Mouse (Mus musculus) midbrain, embryonic 16.5 days (tissue): Measurements from ENCODE around the gene Pitpnm2. TPM values are rescaled to one million over a fixed set of nuclear protein-coding genes. Genes with fewer than 3 reads are reported as not detected.

Experiments
- ATAC-seq: fragments of 200-750 bp; cut with Nextera tagmentation; 2 replicates; pipeline ENCODE4 v1.8.0; 2017; ENCODE audit warnings: moderate TSS enrichment
- H3K27ac ChIP-seq: fragments of 300-500 bp; sonication (generic); 2 replicates; pipeline ENCODE4 v1.5.1; 2014; ENCODE audit warnings: mild to moderate bottlenecking, low read length, mixed read lengths
- H3K27me3 ChIP-seq: fragments of 300-500 bp; sonication (generic); 2 replicates; pipeline ENCODE4 v1.6.1; 2014; ENCODE audit warnings: low read depth, low read length, mixed read lengths; ENCODE audit not compliant: control insufficient read depth, insufficient read depth
- H3K36me3 ChIP-seq: fragments of 300-500 bp; sonication (generic); 2 replicates; pipeline ENCODE4 v1.6.1; 2014; ENCODE audit warnings: mild to moderate bottlenecking, low read length, moderate library complexity, mixed read lengths; ENCODE audit not compliant: control insufficient read depth, insufficient read depth
- H3K4me1 ChIP-seq: fragments of 300-500 bp; sonication (generic); 2 replicates; pipeline ENCODE4 v1.6.1; 2014; ENCODE audit warnings: mild to moderate bottlenecking, low read length, mixed read lengths; ENCODE audit not compliant: control insufficient read depth, insufficient read depth
- H3K4me2 ChIP-seq: fragments of 300-500 bp; sonication (generic); 2 replicates; pipeline ENCODE4 v1.6.1; 2014; ENCODE audit warnings: mild to moderate bottlenecking, low read length, mixed read lengths
- H3K4me3 ChIP-seq: fragments of 300-500 bp; sonication (generic); 2 replicates; pipeline ENCODE4 v1.5.1; 2014; ENCODE audit warnings: low read depth, mild to moderate bottlenecking, low read length, moderate library complexity, mixed read lengths
- H3K9ac ChIP-seq: fragments of 300-500 bp; sonication (generic); 2 replicates; pipeline ENCODE4 v1.6.1; 2014; ENCODE audit warnings: low read depth, low read length, mixed read lengths
- H3K9me3 ChIP-seq: fragments of 300-500 bp; sonication (generic); replicated peaks from 2 replicates; pipeline ENCODE4 v1.6.1; 2014; ENCODE audit warnings: mild to moderate bottlenecking, low read length, mixed read lengths; ENCODE audit not compliant: control insufficient read depth, poor library complexity, severe bottlenecking
- WGBS: fragments of 180-500 bp; shearing (Covaris S2); extraction: QIAGEN DNeasy Blood & Tissue Kit; methylation state at CpG from one replicate; pipeline ENCODE4 v1.1.7; 2014; 5-methylcytosine and 5-hydroxymethylcytosine counted together
- polyA plus RNA-seq: library from polyadenylated mRNA; unstranded; fragments of >200 nt; fragmentation: Nextera tagmentation; extraction: Ambion mirVana; gene quantifications from 2 replicates; pipeline ENCODE4 v1.2.1, GENCODE M21; 2015

Pitpnm2 gene
- polyA plus RNA-seq, 1 experiment from 2014 or later: 10.9 TPM

- H3K4me1 ChIP-seq: peaks cover 6% of the 10 kb centered on the region
- no peak overlapping the region for H3K9ac ChIP-seq
- no peak overlapping the region for H3K4me3 ChIP-seq
- H3K36me3 ChIP-seq: 0 out of 2 replicates have a peak, but pooled peaks cover 3% of the 10 kb centered on the region
- no peaks in the 10 kb centered on the region for H3K9me3 ChIP-seq
- no peak for ATAC-seq
- 81% methylated on average over 2 of the region's 2 CpGs for WGBS
- H3K27me3 ChIP-seq: no peaks in the 10 kb centered on the region
- H3K27ac ChIP-seq: no peak overlapping the region
- H3K4me2 ChIP-seq: no peak overlapping the region
These were observed 37.9 kb downstream of the Pitpnm2 start for GRCm38 (mm10) chr5:124211669-124212068.

- WGBS: 81% methylated on average over 8 of the region's 8 CpGs
- 0 out of 2 replicates have a peak, but pooled peaks cover 3% of the 10 kb centered on the region for H3K36me3 ChIP-seq
- H3K27me3 ChIP-seq: no peaks in the 10 kb centered on the region
- no peak overlapping the region for H3K4me2 ChIP-seq
- no peak overlapping the region for H3K9ac ChIP-seq
- H3K9me3 ChIP-seq: no peaks in the 10 kb centered on the region
- H3K4me3 ChIP-seq: no peak overlapping the region
- ATAC-seq: no peak
- H3K27ac ChIP-seq: no peak overlapping the region
- H3K4me1 ChIP-seq: peaks cover 9% of the 10 kb centered on the region
These were observed 38.3 kb downstream of the Pitpnm2 start for GRCm38 (mm10) chr5:124211234-124211633.

GRCm38 (mm10) chr5:124210281-124211016 lies 39.1 kb downstream of the Pitpnm2 start:
- 0 out of 2 replicates have a peak, but pooled peaks cover 3% of the 10 kb centered on the region for H3K36me3 ChIP-seq
- H3K9ac ChIP-seq: no peak overlapping the region
- 72% methylated on average over 18 of the region's 18 CpGs for WGBS
- H3K4me2 ChIP-seq: no peak overlapping the region
- H3K9me3 ChIP-seq: no peaks in the 10 kb centered on the region
- H3K4me1 ChIP-seq: peaks cover 14% of the 10 kb centered on the region
- H3K27ac ChIP-seq: no peak overlapping the region
- no peak for ATAC-seq
- H3K4me3 ChIP-seq: no peak overlapping the region
- H3K27me3 ChIP-seq: no peaks in the 10 kb centered on the region

- WGBS: 61% methylated on average over 6 of the region's 6 CpGs
- Histone ChIP-seq H3K4me3 (no peak overlapping the region), H3K9me3 (no peaks in the 10 kb centered on the region), H3K4me1 (peaks cover 14% of the 10 kb centered on the region), H3K27ac (no peak overlapping the region), H3K36me3 (no peaks in the 10 kb centered on the region), H3K9ac (no peak overlapping the region), H3K4me2 (no peak overlapping the region), H3K27me3 (no peaks in the 10 kb centered on the region)
- no peak for ATAC-seq
These were observed 39.7 kb downstream of the Pitpnm2 start for GRCm38 (mm10) chr5:124209850-124210249.

GRCm38 (mm10) chr5:124208030-124208429 lies 41.5 kb downstream of the Pitpnm2 start:
- Histone ChIP-seq H3K27me3 (no peaks in the 10 kb centered on the region), H3K4me1 (peaks cover 14% of the 10 kb centered on the region), H3K9me3 (no peaks in the 10 kb centered on the region), H3K36me3 (no peaks in the 10 kb centered on the region), H3K27ac (no peak overlapping the region), H3K4me2 (no peak overlapping the region), H3K4me3 (no peak overlapping the region), H3K9ac (no peak overlapping the region)
- ATAC-seq: no peak
- WGBS: 71% methylated on average over 8 of the region's 8 CpGs

GRCm38 (mm10) chr5:124206481-124207038 lies 43.0 kb downstream of the Pitpnm2 start:
- peaks cover 14% of the 10 kb centered on the region for H3K4me1 ChIP-seq
- no peak overlapping the region for H3K4me3 ChIP-seq
- H3K27ac ChIP-seq: no peak overlapping the region
- H3K9me3 ChIP-seq: no peaks in the 10 kb centered on the region
- ATAC-seq: no peak; the same call in 1 of the 2 replicates
- WGBS: 47% methylated on average over 13 of the region's 13 CpGs
- H3K4me2 ChIP-seq: no peak overlapping the region
- H3K27me3 ChIP-seq: no peaks in the 10 kb centered on the region
- H3K36me3 ChIP-seq: no peaks in the 10 kb centered on the region
- H3K9ac ChIP-seq: peak overlapping the region; percentile 27; the same call in 1 of the 2 replicates

GRCm38 (mm10) chr5:124205809-124206380 lies 43.7 kb downstream of the Pitpnm2 start:
- H3K9me3 ChIP-seq: no peaks in the 10 kb centered on the region
- 56% methylated on average over 5 of the region's 5 CpGs for WGBS
- no peaks in the 10 kb centered on the region for H3K27me3 ChIP-seq
- H3K4me1 ChIP-seq: peaks cover 14% of the 10 kb centered on the region
- H3K27ac ChIP-seq: no peak overlapping the region
- no peak overlapping the region for H3K4me2 ChIP-seq
- no peak for ATAC-seq
- no peak overlapping the region for H3K4me3 ChIP-seq
- H3K9ac ChIP-seq: 0 out of 2 replicates have a peak overlapping the region, but pooled peaks have one; percentile 14
- no peaks in the 10 kb centered on the region for H3K36me3 ChIP-seq

- Histone ChIP-seq H3K27me3 (no peaks in the 10 kb centered on the region), H3K4me1 (peaks cover 14% of the 10 kb centered on the region), H3K9me3 (no peaks in the 10 kb centered on the region), H3K4me3 (no peak overlapping the region), H3K9ac (no peak overlapping the region), H3K27ac (no peak overlapping the region), H3K36me3 (no peaks in the 10 kb centered on the region), H3K4me2 (no peak overlapping the region)
- ATAC-seq: no peak
- WGBS: 62% methylated on average over 9 of the region's 9 CpGs
These were observed 44.3 kb downstream of the Pitpnm2 start for GRCm38 (mm10) chr5:124205211-124205610.
